ENCODE assay signal across 8 mouse cellular contexts in the genomic region with DNA sequence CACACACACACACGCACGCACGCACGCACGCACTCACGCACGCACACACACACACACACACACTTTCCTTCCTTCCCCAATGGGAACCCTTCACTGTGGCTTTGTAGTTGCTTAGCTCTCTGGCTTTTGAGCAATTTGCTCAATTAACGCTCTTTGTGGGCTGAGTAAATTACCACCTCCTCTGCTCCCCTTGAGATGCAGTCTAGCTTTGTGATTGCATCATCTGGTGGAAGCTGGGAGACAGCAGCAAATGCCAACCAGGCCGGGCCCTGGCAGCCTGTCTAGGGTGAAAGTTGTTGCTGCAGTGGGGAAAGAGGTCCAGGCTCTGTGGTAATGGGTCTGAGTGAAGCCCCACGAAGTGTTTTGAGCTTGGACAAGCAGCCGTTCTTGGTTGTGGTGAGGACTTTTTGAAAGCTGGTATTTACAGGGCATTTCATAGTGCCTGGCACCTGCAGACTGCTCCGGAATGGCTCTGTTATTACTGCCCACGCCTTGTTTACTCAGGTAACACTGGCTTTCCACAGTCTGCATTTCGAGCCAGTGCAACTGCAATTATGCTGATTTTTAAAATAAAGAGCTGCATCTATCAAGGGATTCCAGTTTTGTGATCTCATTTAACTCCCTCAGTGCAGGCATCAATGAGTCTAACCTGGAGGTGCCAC. TPM values are rescaled to one million over a fixed set of nuclear protein-coding genes. Genes with fewer than 3 reads are reported as not detected.
DNase-seq lines count a peak whose midpoint lies in the region; ATAC-seq lines count a peak whose summit lies in the region.

No protein-coding gene starts in this region.

- no peaks in the 10 kb centered on the region for H3K9me3 ChIP-seq in midbrain, embryonic 13.5 days
- H3K9me3 ChIP-seq in midbrain, embryonic 14.5 days (ENCODE audit: control insufficient read depth, low read length) = no peaks in the 10 kb centered on the region
- H3K9me3 ChIP-seq in forebrain, embryonic 13.5 days (replicated peaks) = peaks cover 3% of the 10 kb centered on the region; the same call in 1 of the 2 replicates

- no peak for DNase-seq in cerebellum, adult 8-10 months
- no peak for DNase-seq in midbrain, embryonic 14.5 days
- DNase-seq in lung, postnatal 36 days = peak; percentile 57
- DNase-seq in spleen, adult 12 weeks (ENCODE audit: low spot score) = no peak
- DNase-seq in embryo, embryonic 10.5 days (ENCODE audit: low spot score) = no peak

- peak overlapping the region; percentile 32 for H3K27ac ChIP-seq in midbrain, embryonic 13.5 days
- H3K27ac ChIP-seq in midbrain, embryonic 14.5 days (replicated peaks; ENCODE audit: low read depth, low read length) = no peak overlapping the region
- H3K27ac ChIP-seq in forebrain, embryonic 13.5 days = peak overlapping the region; percentile 80

- no peak overlapping the region for H3K9ac ChIP-seq in midbrain, embryonic 13.5 days (replicated peaks)
- no peak overlapping the region for H3K9ac ChIP-seq in midbrain, embryonic 14.5 days (replicated peaks; ENCODE audit: low read length)
- no peak overlapping the region for H3K9ac ChIP-seq in forebrain, embryonic 13.5 days

- 0 out of 2 replicates have a peak, but pooled peaks cover 6% of the 10 kb centered on the region for H3K4me1 ChIP-seq in midbrain, embryonic 13.5 days (replicated peaks)
- no peaks in the 10 kb centered on the region; the same call in 1 of the 2 replicates for H3K4me1 ChIP-seq in midbrain, embryonic 14.5 days (ENCODE audit: control insufficient read depth, insufficient read depth, low read length)
- H3K4me1 ChIP-seq in forebrain, embryonic 13.5 days = peaks cover 17% of the 10 kb centered on the region

- H3K4me3 ChIP-seq in midbrain, embryonic 13.5 days (replicated peaks) = no peak overlapping the region
- no peak overlapping the region for H3K4me3 ChIP-seq in midbrain, embryonic 14.5 days (replicated peaks; ENCODE audit: low read depth, low read length)
- no peak overlapping the region for H3K4me3 ChIP-seq in forebrain, embryonic 13.5 days

- H3K27me3 ChIP-seq in midbrain, embryonic 13.5 days = no peaks in the 10 kb centered on the region
- H3K27me3 ChIP-seq in midbrain, embryonic 14.5 days (ENCODE audit: control insufficient read depth, insufficient read depth, low read length) = no peaks in the 10 kb centered on the region
- H3K27me3 ChIP-seq in forebrain, embryonic 13.5 days = no peaks in the 10 kb centered on the region

- 85% methylated on average over 14 of the region's 14 CpGs for WGBS in midbrain, embryonic 13.5 days
- 83% methylated on average over 14 of the region's 14 CpGs for WGBS in midbrain, embryonic 14.5 days
- WGBS in forebrain, embryonic 13.5 days = 55% methylated on average over 14 of the region's 14 CpGs

- ATAC-seq in cerebellum, adult (ENCODE audit: insufficient number of reproducible peaks, low FRiP score, low TSS enrichment) = peak; percentile 36; the same call in 1 of the 2 replicates
- no peak for ATAC-seq in midbrain, embryonic 13.5 days
- ATAC-seq in midbrain, embryonic 14.5 days (ENCODE audit: low FRiP score, low TSS enrichment) = no peak
- peak; percentile 76 for ATAC-seq in forebrain, embryonic 13.5 days

- 0 out of 2 replicates have a peak, but pooled peaks cover 4% of the 10 kb centered on the region for H3K36me3 ChIP-seq in midbrain, embryonic 13.5 days
- no peaks in the 10 kb centered on the region for H3K36me3 ChIP-seq in midbrain, embryonic 14.5 days (ENCODE audit: control insufficient read depth, insufficient read depth, low read length)
- H3K36me3 ChIP-seq in forebrain, embryonic 13.5 days (ENCODE audit: poor library complexity, severe bottlenecking) = no peaks in the 10 kb centered on the region

- H3K4me2 ChIP-seq in midbrain, embryonic 13.5 days (replicated peaks) = no peak overlapping the region
- no peak overlapping the region for H3K4me2 ChIP-seq in midbrain, embryonic 14.5 days (ENCODE audit: low read length)
- no peak overlapping the region for H3K4me2 ChIP-seq in forebrain, embryonic 13.5 days

RNA-seq across cellular contexts. Expression of a gene that starts 10.0 kb away (rescaled TPM):
- polyA plus RNA-seq in midbrain, embryonic 13.5 days (2015; fragmentation: Nextera tagmentation; extraction: Ambion mirVana) = 9.1 and 9.5 TPM in 2 replicates
- 9.1 and 9.7 TPM in 2 replicates for polyA plus RNA-seq in midbrain, embryonic 14.5 days (2014; fragmentation: Nextera tagmentation; extraction: Ambion mirVana)
- 8.6 and 8.8 TPM in 2 replicates for polyA plus RNA-seq in forebrain, embryonic 13.5 days (2015; fragmentation: Nextera tagmentation; extraction: Ambion mirVana)

Comparison
In these comparisons a context has a peak if more than half of its experiments do, and no peak if none do; other contexts are left out.
1. ATAC-seq: peak in cerebellum, adult (single experiment) and forebrain, embryonic 13.5 days (single experiment); none in midbrain, embryonic 13.5 days (single experiment) and midbrain, embryonic 14.5 days (single experiment).